Comparison of ENCODE assay signal across 22 mouse cellular contexts in genomic region chr2:93745741-93746140, GRCm38 (mm10).
A peak's percentile ranks its signal among the peaks of the same experiment; 100 is the strongest.
DNase-seq lines count a peak whose midpoint lies in the region; ATAC-seq and TF ChIP-seq lines count a peak whose summit lies in the region.
"Had no signal": no experiment of that assay in that cellular context is flagged by ENCODE, and none has a peak within 500 bp of the region (broad histone marks: within the 10 kb centered on the region; RNA-seq: fewer than 3 reads in every experiment).

No protein-coding gene starts in this region.

- H3K4me3 ChIP-seq in forebrain, embryonic 10.5 days, result no peak overlapping the region
- no peak overlapping the region for H3K4me3 ChIP-seq in forebrain, embryonic 16.5 days (replicated peaks; ENCODE audit: low read length)
- no peak overlapping the region for H3K4me3 ChIP-seq in layer of hippocampus, adult 2 months
- H3K4me3 ChIP-seq in embryonic facial prominence, embryonic 12.5 days, result no peak overlapping the region
- H3K4me3 ChIP-seq: forebrain, embryonic 13.5 days; left cerebral cortex, adult 2 months; limb, embryonic 13.5 days; neural tube, embryonic 13.5 days; stomach, embryonic 15.5 days had no signal

- no peak overlapping the region for H3K4me2 ChIP-seq in forebrain, embryonic 16.5 days (ENCODE audit: low read length)
- H3K4me2 ChIP-seq in embryonic facial prominence, embryonic 12.5 days (replicated peaks), result no peak overlapping the region
- H3K4me2 ChIP-seq: forebrain, embryonic 13.5 days; limb, embryonic 13.5 days; neural tube, embryonic 13.5 days; stomach, embryonic 15.5 days had no signal

- peak overlapping the region; percentile 53 for H3K27ac ChIP-seq in forebrain, embryonic 10.5 days
- H3K27ac ChIP-seq in forebrain, embryonic 16.5 days (ENCODE audit: low read length), result no peak overlapping the region
- H3K27ac ChIP-seq in layer of hippocampus, adult 2 months, result peak overlapping the region; percentile 89
- peak overlapping the region; percentile 55 for H3K27ac ChIP-seq in embryonic facial prominence, embryonic 12.5 days
- H3K27ac ChIP-seq: forebrain, embryonic 13.5 days; hindbrain, postnatal 0 days; left cerebral cortex, adult 2 months; limb, embryonic 13.5 days; neural tube, embryonic 13.5 days; stomach, embryonic 15.5 days had no signal

- no peaks in the 10 kb centered on the region for H3K9me3 ChIP-seq in forebrain, embryonic 10.5 days
- no peaks in the 10 kb centered on the region for H3K9me3 ChIP-seq in forebrain, embryonic 16.5 days (ENCODE audit: control insufficient read depth, low read length)
- H3K9me3 ChIP-seq in embryonic facial prominence, embryonic 12.5 days, result no peaks in the 10 kb centered on the region
- H3K9me3 ChIP-seq: forebrain, embryonic 13.5 days; limb, embryonic 13.5 days; neural tube, embryonic 13.5 days; stomach, embryonic 15.5 days had no signal

- no peak overlapping the region for H3K9ac ChIP-seq in forebrain, embryonic 16.5 days (replicated peaks; ENCODE audit: low read depth, low read length)
- H3K9ac ChIP-seq in embryonic facial prominence, embryonic 12.5 days, result no peak overlapping the region
- H3K9ac ChIP-seq: forebrain, embryonic 13.5 days; neural tube, embryonic 13.5 days; stomach, embryonic 15.5 days had no signal

- no peak for ATAC-seq in forebrain, embryonic 16.5 days
- ATAC-seq in embryonic facial prominence, embryonic 12.5 days (ENCODE audit: insufficient number of reproducible peaks, insufficient read depth, low FRiP score, low TSS enrichment), result no peak
- ATAC-seq: forebrain, embryonic 13.5 days; hindbrain, postnatal 0 days had no signal

- WGBS in forebrain, embryonic 10.5 days, result 85% methylated on average over 9 of the region's 9 CpGs
- 83% methylated on average over 9 of the region's 9 CpGs for WGBS in forebrain, embryonic 16.5 days
- 26% methylated on average over 9 of the region's 9 CpGs for WGBS in embryonic facial prominence, embryonic 12.5 days

- intact Hi-C loops in left cerebral cortex, postnatal 10 days (cut with DNase I), result no loop called here

- no peaks in the 10 kb centered on the region for H3K27me3 ChIP-seq in forebrain, embryonic 10.5 days (ENCODE audit: poor library complexity, severe bottlenecking)
- H3K27me3 ChIP-seq in forebrain, embryonic 16.5 days (replicated peaks; ENCODE audit: control insufficient read depth, insufficient read depth, low read length), result no peaks in the 10 kb centered on the region
- no peaks in the 10 kb centered on the region for H3K27me3 ChIP-seq in embryonic facial prominence, embryonic 12.5 days
- H3K27me3 ChIP-seq: CH12.LX; forebrain, embryonic 13.5 days; neural tube, embryonic 13.5 days; stomach, embryonic 15.5 days had no signal

- peaks cover 43% of the 10 kb centered on the region for H3K4me1 ChIP-seq in forebrain, embryonic 10.5 days
- H3K4me1 ChIP-seq in forebrain, embryonic 16.5 days (replicated peaks; ENCODE audit: control insufficient read depth, insufficient read depth, low read length), result peaks cover 18% of the 10 kb centered on the region
- H3K4me1 ChIP-seq in embryonic facial prominence, embryonic 12.5 days, result peaks cover 70% of the 10 kb centered on the region

- no peak for DNase-seq in forebrain, embryonic 10.5 days (ENCODE audit: extremely low spot score, low spot score)
- DNase-seq in layer of hippocampus, adult 2 months (ENCODE audit: low spot score in 2 of 2), result no peak
- DNase-seq in layer of hippocampus, postnatal 36 days, result no peak
- peak; percentile 70 for DNase-seq in skeletal muscle tissue, adult 2 months (ENCODE audit: low read depth, low spot score)
- DNase-seq in left cerebral cortex, postnatal 10 days (ENCODE audit: extremely low spot score in 1 of 2, low spot score in 2 of 2), result no peak
- DNase-seq in embryo, embryonic 10 days (ENCODE audit: low spot score), result no peak
- DNase-seq: cerebellum, postnatal 25 days; heart, postnatal 4 days; kidney, adult 8-10 months; kidney, postnatal 14 days; lung, postnatal 14 days; right cerebral cortex, postnatal 25 days; thymus, adult 18-20 months had no signal

- TF ChIP-seq CTCF in layer of hippocampus, adult 2 months (conservative IDR thresholded peaks at IDR 0.05), result no peak

- no peaks in the 10 kb centered on the region for H3K36me3 ChIP-seq in forebrain, embryonic 10.5 days (replicated peaks)
- H3K36me3 ChIP-seq in forebrain, embryonic 16.5 days (ENCODE audit: control insufficient read depth, insufficient read depth), result no peaks in the 10 kb centered on the region
- no peaks in the 10 kb centered on the region for H3K36me3 ChIP-seq in embryonic facial prominence, embryonic 12.5 days
- H3K36me3 ChIP-seq: limb, embryonic 13.5 days; neural tube, embryonic 13.5 days; stomach, embryonic 15.5 days had no signal
